Mouse (Mus musculus) frontal cortex, postnatal 14 days (tissue): Measurements from ENCODE around the gene Saa2.

ENCODE experiments used
- DNase-seq, 2 experiments: peaks; one replicate each; pipeline ENCODE4 v3.0.0; 2022; ENCODE audit warnings: low spot score in 2 of 2

Gene Saa2

GRCm38 (mm10) chr7:46762601-46763000 is 11.0 kb downstream of the Saa2 start:
- DNase-seq, result no peak

- DNase-seq, result no peak
Measured at GRCm38 (mm10) chr7:46764672-46765071, 13.1 kb downstream of the Saa2 start.

GRCm38 (mm10) chr7:46767371-46767770 is 15.8 kb downstream of the Saa2 start:
- DNase-seq, result no peak

GRCm38 (mm10) chr7:46768451-46768850 is 16.9 kb downstream of the Saa2 start:
- DNase-seq, result no peak

GRCm38 (mm10) chr7:46770706-46771105 is 19.1 kb downstream of the Saa2 start:
- peak in 1 of 2 experiments; percentile 42 for DNase-seq

- no peak for DNase-seq
Measured at GRCm38 (mm10) chr7:46789177-46789849, 37.7 kb downstream of the Saa2 start.

GRCm38 (mm10) chr7:46793871-46794270 is 42.3 kb downstream of the Saa2 start:
- no peak for DNase-seq

GRCm38 (mm10) chr7:46795287-46796205 is 44.0 kb downstream of the Saa2 start, which contains the start of the genes Hps5 and Gtf2h1:
TSS of gene Hps5 (minus strand) at chr7:46796064.
TSS of gene Gtf2h1 (plus strand) at chr7:46796103.
- peak; percentile 93 to 96 for DNase-seq

- peak in 1 of 2 experiments; percentile 10 for DNase-seq
Measured at GRCm38 (mm10) chr7:46796206-46796679, 44.7 kb downstream of the Saa2 start.

- DNase-seq, result no peak
Measured at GRCm38 (mm10) chr7:46796779-46797178, 45.2 kb downstream of the Saa2 start.
